Comparison of ENCODE assay signal across 8 mouse cellular contexts in genomic region chr6:88724313-88725195, GRCm38 (mm10). TPM values are rescaled to one million over a fixed set of nuclear protein-coding genes. Genes with fewer than 3 reads are reported as not detected.
DNase-seq lines count a peak whose midpoint lies in the region; ATAC-seq and TF ChIP-seq lines count a peak whose summit lies in the region.

Gene Mgll, plus strand, starts transcription at chr6:88724412.

- peak within 1 kb of the TSS; percentile 92 for H3K9ac ChIP-seq in liver, embryonic 16.5 days (ENCODE audit: low read depth, low read length)
- peak within 1 kb of the TSS; percentile 86 for H3K9ac ChIP-seq in neural tube, embryonic 13.5 days

- no peak for TF ChIP-seq CTCF in thymus, adult 2 months (IDR thresholded peaks at IDR 0.05; ENCODE audit: borderline replicate concordance, control insufficient read depth, extremely low read depth, insufficient read depth, low read length, poor library complexity)

- intact Hi-C loops in heart, postnatal 25 days (cut with DNase I) = loop anchor here (5.0 kb wide), 2 partner anchors 98 to 132 kb away; no protein-coding TSS in a partner anchor

- DNase-seq in MN1 (ENCODE audit: low spot score) = peak; percentile 24
- peak; percentile 79 for DNase-seq in cerebellum, adult 8-10 months
- DNase-seq in forelimb bud, embryonic 11.5 days (ENCODE audit: low read depth, low spot score) = peak; percentile 25
- DNase-seq in heart, postnatal 25 days (ENCODE audit: low spot score) = peak; percentile 73
- peak; percentile 73 for DNase-seq in layer of hippocampus, adult 11-12 months (ENCODE audit: low spot score)
- DNase-seq in thymus, adult 2 months = peak; percentile 60

- peak within 1 kb of the TSS; percentile 87 for H3K27ac ChIP-seq in liver, embryonic 16.5 days (ENCODE audit: low read length)
- peak within 1 kb of the TSS; percentile 78 for H3K27ac ChIP-seq in neural tube, embryonic 13.5 days (replicated peaks)
- no peak within 1 kb of the TSS for H3K27ac ChIP-seq in thymus, adult 2 months (ENCODE audit: control insufficient read depth, insufficient read depth, low read length)

- H3K27me3 ChIP-seq in liver, embryonic 16.5 days (ENCODE audit: control insufficient read depth, insufficient read depth, low read depth, low read length) = no peaks in the 10 kb centered on the region
- H3K27me3 ChIP-seq in neural tube, embryonic 13.5 days = peaks cover 30% of the 10 kb centered on the region
- H3K27me3 ChIP-seq in thymus, adult 2 months (ENCODE audit: control insufficient read depth, insufficient read depth, low read length) = no peaks in the 10 kb centered on the region; the same call in 1 of the 2 replicates

- H3K4me2 ChIP-seq in liver, embryonic 16.5 days (ENCODE audit: low read depth, low read length) = peak within 1 kb of the TSS; percentile 95
- H3K4me2 ChIP-seq in neural tube, embryonic 13.5 days = peak within 1 kb of the TSS; percentile 92

- under 1% methylated on average over 104 of the region's 105 CpGs for WGBS in liver, embryonic 16.5 days (ENCODE audit: insufficient replicate concordance)
- under 1% methylated on average over 104 of the region's 105 CpGs for WGBS in neural tube, embryonic 13.5 days
- WGBS in thymus, adult 2 months = 1% methylated on average over 105 of the region's 105 CpGs

- peak within 1 kb of the TSS; percentile 84 for H3K4me3 ChIP-seq in liver, embryonic 16.5 days (ENCODE audit: low read depth, low read length)
- H3K4me3 ChIP-seq in neural tube, embryonic 13.5 days = peak within 1 kb of the TSS; percentile 68
- H3K4me3 ChIP-seq in thymus, adult 2 months (ENCODE audit: control insufficient read depth, insufficient read depth, low read length) = peak within 1 kb of the TSS; percentile 57

- H3K9me3 ChIP-seq in liver, embryonic 16.5 days (replicated peaks; ENCODE audit: control insufficient read depth, low read length) = no peaks in the 10 kb centered on the region
- H3K9me3 ChIP-seq in neural tube, embryonic 13.5 days = no peaks in the 10 kb centered on the region

- ATAC-seq in liver, embryonic 16.5 days (ENCODE audit: low read depth) = peak; percentile 92
- ATAC-seq in neural tube, embryonic 13.5 days (ENCODE audit: low read depth) = peak; percentile 94

- peaks cover 46% of the 10 kb centered on the region for H3K4me1 ChIP-seq in liver, embryonic 16.5 days (ENCODE audit: control insufficient read depth, low read depth, low read length)
- H3K4me1 ChIP-seq in neural tube, embryonic 13.5 days (replicated peaks) = peaks cover 37% of the 10 kb centered on the region
- H3K4me1 ChIP-seq in thymus, adult 2 months (replicated peaks; ENCODE audit: control insufficient read depth, insufficient read depth, low read length) = peaks cover 2% of the 10 kb centered on the region; the same call in 1 of the 2 replicates

- TF ChIP-seq POLR2A in thymus, adult 2 months (IDR thresholded peaks at IDR 0.05; ENCODE audit: control insufficient read depth, extremely low read depth, insufficient read depth, low read length, poor library complexity) = 0 out of 2 replicates have a peak, but pooled peaks have one; percentile 6

- H3K36me3 ChIP-seq in liver, embryonic 16.5 days (ENCODE audit: control insufficient read depth, insufficient read depth) = peaks cover 13% of the 10 kb centered on the region
- H3K36me3 ChIP-seq in neural tube, embryonic 13.5 days = no peaks in the 10 kb centered on the region
- H3K36me3 ChIP-seq in thymus, adult 2 months (ENCODE audit: control insufficient read depth, insufficient read depth, low read length) = no peaks in the 10 kb centered on the region

RNA-seq across cellular contexts. Expression of gene Mgll, which starts in this region (rescaled TPM):
- 100 to 1,000 TPM; 115 to 127 TPM for total RNA-seq in heart, postnatal 25 days (2021)
- polyA plus RNA-seq in liver, embryonic 16.5 days (2015; fragmentation: Nextera tagmentation; extraction: Ambion mirVana) = 62.3 and 62.4 TPM in 2 replicates
- 30.9 and 32.0 TPM in 2 replicates for polyA plus RNA-seq in neural tube, embryonic 13.5 days (2015; fragmentation: Nextera tagmentation; extraction: Ambion mirVana)
- polyA plus RNA-seq in thymus, adult 2 months (2012; rRNA removed) = 60.3 and 61.4 TPM in 2 replicates

Comparison
In these comparisons a context has a peak if more than half of its experiments do, and no peak if none do; other contexts are left out.
1. DNase-seq: peak in every context shown above with its lines; median percentile 79 in cerebellum, adult 8-10 months; 73 in heart, postnatal 25 days; 73 in layer of hippocampus, adult 11-12 months; 60 in thymus, adult 2 months; 25 in forelimb bud, embryonic 11.5 days; 24 in MN1.